Mouse (Mus musculus) cerebellum, adult 2 months (tissue): ENCODE results near the gene Tsc2.

Experiments used
- CTCF ChIP-seq: fragments of 200-500 bp; IDR thresholded peaks from 2 replicates; pipeline ENCODE4 v1.5.1; 2011; ENCODE audit warnings: low read depth, mild to moderate bottlenecking, control low read depth, low read length, moderate library complexity, borderline replicate concordance; ENCODE audit not compliant: insufficient read depth
- POLR2A ChIP-seq: fragments of 200-500 bp; IDR thresholded peaks from 2 replicates; pipeline ENCODE4 v1.6.1; 2011; ENCODE audit warnings: low read length, control low read depth, borderline replicate concordance; ENCODE audit not compliant: insufficient read depth

DNA sequence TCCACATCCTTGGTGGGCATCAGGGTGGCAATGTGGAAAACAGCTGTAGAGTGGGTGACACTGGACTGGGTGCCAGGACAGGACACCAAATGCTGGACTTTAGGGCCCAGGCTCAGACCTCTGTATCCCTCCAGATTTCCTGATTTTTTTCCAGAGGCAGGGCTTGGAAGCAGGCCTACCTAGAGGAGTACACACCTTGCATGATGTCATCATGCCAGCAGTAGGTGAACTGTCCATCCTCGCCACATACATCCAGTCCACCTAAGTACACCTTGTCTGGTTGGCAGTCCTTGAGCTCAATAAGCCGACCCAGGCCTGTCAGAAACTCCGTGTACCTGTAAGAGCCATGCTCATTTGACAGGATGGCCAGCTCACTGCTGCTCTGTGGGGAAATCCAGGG lies 34.4 kb downstream of the Tsc2 start:
- no peak for TF ChIP-seq CTCF
- TF ChIP-seq POLR2A = no peak
